17 mouse cellular contexts compared by ENCODE assay signal in genomic region chr17:51043869-51044268, GRCm38 (mm10).
A peak's percentile ranks its signal among the peaks of the same experiment; 100 is the strongest.
DNase-seq lines count a peak whose midpoint lies in the region; ATAC-seq lines count a peak whose summit lies in the region.
"Had no signal": no experiment of that assay in that cellular context is flagged by ENCODE, and none has a peak within 500 bp of the region (broad histone marks: within the 10 kb centered on the region; RNA-seq: fewer than 3 reads in every experiment).

No protein-coding gene starts in this region.

- 75% methylated on average over 1 of the region's 1 CpGs for WGBS in kidney, embryonic 14.5 days

- peak; percentile 77 for ATAC-seq in common myeloid progenitor, adult 5-6 weeks (replicated peaks; ENCODE audit: low read depth, poor library complexity, severe bottlenecking)
- ATAC-seq in megakaryocyte progenitor cell, adult 5-6 weeks (replicated peaks; ENCODE audit: poor library complexity) = peak; percentile 63
- no peak for ATAC-seq in kidney, embryonic 14.5 days (ENCODE audit: low FRiP score, low TSS enrichment)
- ATAC-seq: forebrain, embryonic 13.5 days; forebrain, postnatal 0 days had no signal

- H3K9ac ChIP-seq in kidney, embryonic 14.5 days (ENCODE audit: low read depth, low read length) = no peak overlapping the region
- H3K9ac ChIP-seq: forebrain, embryonic 13.5 days; forebrain, postnatal 0 days; heart, embryonic 12.5 days; hindbrain, embryonic 15.5 days had no signal

- no peak overlapping the region for H3K27ac ChIP-seq in kidney, embryonic 14.5 days (ENCODE audit: low read depth, low read length)
- H3K27ac ChIP-seq: embryonic facial prominence, embryonic 10.5 days; forebrain, embryonic 13.5 days; hindbrain, embryonic 15.5 days had no signal

- no peak overlapping the region for H3K4me3 ChIP-seq in kidney, embryonic 14.5 days (ENCODE audit: low read length)
- H3K4me3 ChIP-seq: embryonic facial prominence, embryonic 10.5 days; forebrain, embryonic 13.5 days; heart, embryonic 12.5 days; hindbrain, embryonic 15.5 days had no signal

- DNase-seq in 416B (ENCODE audit: low read depth) = peak; percentile 48
- peak; percentile 15 to 16 for DNase-seq in B cell, adult 2 months
- no peak for DNase-seq in thymus, adult 18-20 months
- DNase-seq in adrenal gland, postnatal 25 days = no peak
- DNase-seq: adrenal gland, adult 8-10 months; cerebellum, adult 11-12 months; cerebellum, adult 9-11 months; cerebellum, postnatal 36 days; forebrain, postnatal 0 days; gastrocnemius, postnatal 14 days had no signal

- no peaks in the 10 kb centered on the region for H3K4me1 ChIP-seq in kidney, embryonic 14.5 days (ENCODE audit: control insufficient read depth, insufficient read depth, low read length)
- H3K4me1 ChIP-seq: embryonic facial prominence, embryonic 10.5 days; forebrain, embryonic 13.5 days; heart, embryonic 12.5 days; hindbrain, embryonic 15.5 days had no signal

- no peak overlapping the region for H3K4me2 ChIP-seq in kidney, embryonic 14.5 days (replicated peaks; ENCODE audit: low read depth, low read length)
- H3K4me2 ChIP-seq: forebrain, embryonic 13.5 days; heart, embryonic 12.5 days; hindbrain, embryonic 15.5 days had no signal

- no peaks in the 10 kb centered on the region for H3K9me3 ChIP-seq in kidney, embryonic 14.5 days (ENCODE audit: control insufficient read depth, low read length)
- H3K9me3 ChIP-seq: embryonic facial prominence, embryonic 10.5 days; forebrain, embryonic 13.5 days; heart, embryonic 12.5 days; hindbrain, embryonic 15.5 days had no signal

- H3K36me3 ChIP-seq in kidney, embryonic 14.5 days (ENCODE audit: control insufficient read depth, insufficient read depth, low read length) = no peaks in the 10 kb centered on the region
- H3K36me3 ChIP-seq: embryonic facial prominence, embryonic 10.5 days; heart, embryonic 12.5 days; hindbrain, embryonic 15.5 days had no signal

- H3K27me3 ChIP-seq in kidney, embryonic 14.5 days (ENCODE audit: control insufficient read depth, insufficient read depth, low read length) = no peaks in the 10 kb centered on the region
- H3K27me3 ChIP-seq: forebrain, embryonic 13.5 days; heart, embryonic 12.5 days; hindbrain, embryonic 15.5 days had no signal

Comparison
In these comparisons a context has a peak if more than half of its experiments do, and no peak if none do; other contexts are left out.
1. DNase-seq: peak in 416B (single experiment) and B cell, adult 2 months (2 of 2); none in thymus, adult 18-20 months (0 of 2) and adrenal gland, postnatal 25 days (single experiment).